Mouse (Mus musculus) monocyte, adult 2 months (primary cell): Measurements from ENCODE around the gene Abraxas1.

Experiments used
- DNase-seq, 2 experiments: peaks; one replicate each; pipeline ENCODE4 v3.0.0; 2022; ENCODE audit warnings: low spot score in 2 of 2, low read depth in 1 of 2

The Abraxas1 gene

GRCm38 (mm10) chr5:100820483-100821184 is at the start of gene Abraxas1:
Gene Abraxas1, minus strand, starts transcription at chr5:100820965.
- DNase-seq, result peak; percentile 26 to 73

GRCm38 (mm10) chr5:100869197-100869895 is 48.6 kb upstream of the Abraxas1 start:
- no peak for DNase-seq

- no peak for DNase-seq
These were observed 45.4 kb upstream of the Abraxas1 start for GRCm38 (mm10) chr5:100866183-100866582.

- no peak for DNase-seq
These were observed 43.7 kb upstream of the Abraxas1 start for GRCm38 (mm10) chr5:100864438-100864837.

GRCm38 (mm10) chr5:100863091-100863490 is 42.3 kb upstream of the Abraxas1 start:
- no peak for DNase-seq

GRCm38 (mm10) chr5:100861811-100862210 is 41.0 kb upstream of the Abraxas1 start:
- DNase-seq, result peak in 1 of 2 experiments; percentile 18

- DNase-seq, result no peak
These were observed 40.4 kb upstream of the Abraxas1 start for GRCm38 (mm10) chr5:100861140-100861539.

- peak; percentile 58 to 83 for DNase-seq
These were observed 39.8 kb upstream of the Abraxas1 start for GRCm38 (mm10) chr5:100860417-100861053.

- no peak for DNase-seq
These were observed 35.8 kb upstream of the Abraxas1 start for GRCm38 (mm10) chr5:100856552-100856951.

- DNase-seq, result no peak
These were observed 33.2 kb upstream of the Abraxas1 start for GRCm38 (mm10) chr5:100853963-100854362.

- no peak for DNase-seq
These were observed 26.4 kb upstream of the Abraxas1 start for GRCm38 (mm10) chr5:100847143-100847542.

- DNase-seq, result no peak
These were observed 25.8 kb upstream of the Abraxas1 start for GRCm38 (mm10) chr5:100846599-100846920.

GRCm38 (mm10) chr5:100845848-100846598 is 25.3 kb upstream of the Abraxas1 start:
- peak; percentile 73 for DNase-seq

- no peak for DNase-seq
These were observed 24.7 kb upstream of the Abraxas1 start, which contains the start of gene Gpat3 for GRCm38 (mm10) chr5:100845485-100845847. Gene Gpat3, plus strand, starts transcription at chr5:100845713.

- DNase-seq, result no peak
These were observed 23.7 kb upstream of the Abraxas1 start for GRCm38 (mm10) chr5:100844485-100844884.

- DNase-seq, result no peak
These were observed 17.1 kb upstream of the Abraxas1 start for GRCm38 (mm10) chr5:100837907-100838306.

GRCm38 (mm10) chr5:100835862-100836538 is 15.2 kb upstream of the Abraxas1 start:
- no peak for DNase-seq

GRCm38 (mm10) chr5:100833841-100834240 is 13.1 kb upstream of the Abraxas1 start:
- DNase-seq, result no peak

GRCm38 (mm10) chr5:100832680-100833079 is 11.9 kb upstream of the Abraxas1 start:
- DNase-seq, result no peak

GRCm38 (mm10) chr5:100828701-100829100 is 7.9 kb upstream of the Abraxas1 start:
- no peak for DNase-seq

- DNase-seq, result no peak
These were observed 5.8 kb upstream of the Abraxas1 start for GRCm38 (mm10) chr5:100826531-100826930.
